Mouse (Mus musculus) neural tube, embryonic 15.5 days (tissue): ENCODE measurements around the gene Bend6. TPM values are rescaled to one million over a fixed set of nuclear protein-coding genes. Genes with fewer than 3 reads are reported as not detected.

ENCODE experiments used
- ATAC-seq: fragments of 200-750 bp; cut with Nextera tagmentation; 2 replicates; pipeline ENCODE4 v1.8.0; 2017; ENCODE audit warnings: mild to moderate bottlenecking, moderate TSS enrichment, moderate library complexity; ENCODE audit not compliant: low FRiP score
- H3K27ac ChIP-seq: fragments of 300-500 bp; sonication (generic); replicated peaks from 2 replicates; pipeline ENCODE4 v1.5.1; 2015; ENCODE audit warnings: mild to moderate bottlenecking, inconsistent platforms
- H3K27me3 ChIP-seq: fragments of 300-500 bp; sonication (generic); replicated peaks from 2 replicates; pipeline ENCODE4 v1.6.1; 2015; ENCODE audit warnings: inconsistent platforms
- H3K36me3 ChIP-seq: fragments of 300-500 bp; sonication (generic); 2 replicates; pipeline ENCODE4 v1.6.1; 2015; ENCODE audit warnings: inconsistent platforms
- H3K4me1 ChIP-seq: fragments of 300-500 bp; sonication (generic); 2 replicates; pipeline ENCODE4 v1.6.1; 2015; ENCODE audit warnings: inconsistent platforms
- H3K4me2 ChIP-seq: fragments of 300-500 bp; sonication (generic); 2 replicates; pipeline ENCODE4 v1.6.1; 2015; ENCODE audit warnings: inconsistent platforms, mild to moderate bottlenecking, moderate library complexity
- H3K4me3 ChIP-seq: fragments of 300-500 bp; sonication (generic); replicated peaks from 2 replicates; pipeline ENCODE4 v1.5.1; 2015; ENCODE audit warnings: mild to moderate bottlenecking, inconsistent platforms
- H3K9ac ChIP-seq: fragments of 300-500 bp; sonication (generic); replicated peaks from 2 replicates; pipeline ENCODE4 v1.6.1; 2015; ENCODE audit warnings: mild to moderate bottlenecking, inconsistent platforms
- H3K9me3 ChIP-seq: fragments of 300-500 bp; sonication (generic); replicated peaks from 2 replicates; pipeline ENCODE4 v1.6.1; 2016; ENCODE audit warnings: inconsistent platforms
- WGBS: fragments of 180-500 bp; shearing (Covaris S2); methylation state at CpG from one replicate; pipeline ENCODE4 v1.1.7; 2015; ENCODE audit warnings: mixed read lengths; 5-methylcytosine and 5-hydroxymethylcytosine counted together
- polyA plus RNA-seq: library from polyadenylated mRNA; unstranded; fragments of >200 nt; fragmentation: Nextera tagmentation; extraction: Ambion mirVana; gene quantifications from 2 replicates; pipeline ENCODE4 v1.2.1, GENCODE M21; 2015

Gene Bend6
- polyA plus RNA-seq, 1 experiment from 2014 or later = 71.6 TPM

DNA sequence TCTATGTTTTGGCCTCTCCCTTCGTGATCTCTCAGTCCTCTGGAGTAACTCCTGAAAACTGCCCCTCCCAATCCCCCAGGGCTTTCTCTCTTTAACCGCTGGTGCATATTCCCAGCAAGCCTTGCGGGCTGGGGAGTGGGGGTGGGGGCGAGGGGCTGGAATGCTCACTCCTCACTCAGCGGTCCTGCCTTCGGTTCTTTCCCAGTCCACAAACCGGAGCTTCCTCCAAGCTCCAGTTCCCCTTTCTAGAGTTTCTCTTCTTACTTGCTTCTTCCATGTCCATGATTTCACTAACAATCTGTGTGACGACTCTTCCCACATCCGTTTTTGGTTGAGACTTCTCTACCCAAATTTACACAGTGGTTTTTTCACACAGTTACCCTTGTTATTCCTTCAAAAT, 4.0 kb downstream of the Bend6 start:
- WGBS = 36% methylated on average over 9 of the region's 9 CpGs
- peak overlapping the region; percentile 3; the same call in 1 of the 2 replicates for H3K4me2 ChIP-seq
- H3K27me3 ChIP-seq = no peaks in the 10 kb centered on the region
- no peak overlapping the region for H3K27ac ChIP-seq
- H3K9me3 ChIP-seq = no peaks in the 10 kb centered on the region
- no peak for ATAC-seq
- H3K4me3 ChIP-seq = no peak overlapping the region
- no peak overlapping the region for H3K9ac ChIP-seq
- H3K36me3 ChIP-seq = 0 out of 2 replicates have a peak, but pooled peaks cover 5% of the 10 kb centered on the region
- H3K4me1 ChIP-seq = peaks cover 13% of the 10 kb centered on the region

DNA sequence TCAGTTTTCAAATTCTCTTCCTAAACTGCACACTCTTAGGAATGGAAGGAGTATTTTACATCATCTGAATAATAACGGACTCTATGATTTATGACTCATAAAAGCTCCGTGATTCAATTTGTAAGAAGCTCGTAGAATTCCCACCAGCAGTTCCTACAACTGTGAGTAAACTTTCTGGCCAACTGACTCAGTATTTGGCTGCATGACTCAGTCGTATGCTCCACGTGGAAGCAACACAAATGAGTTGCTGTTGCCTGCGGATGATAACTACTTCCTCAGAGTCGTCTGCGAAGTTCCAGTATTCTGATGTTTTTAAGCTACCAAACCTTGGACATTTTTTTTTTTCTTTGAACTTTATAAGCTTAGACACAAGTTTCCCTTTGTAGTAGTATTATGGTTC, 7.4 kb downstream of the Bend6 start:
- Histone ChIP-seq H3K4me1 (no peaks in the 10 kb centered on the region), H3K27me3 (no peaks in the 10 kb centered on the region), H3K9me3 (no peaks in the 10 kb centered on the region), H3K9ac (no peak overlapping the region), H3K4me3 (no peak overlapping the region), H3K27ac (no peak overlapping the region), H3K36me3 (0 out of 2 replicates have a peak, but pooled peaks cover 5% of the 10 kb centered on the region), H3K4me2 (no peak overlapping the region)
- ATAC-seq = no peak
- 85% methylated on average over 8 of the region's 8 CpGs for WGBS

DNA sequence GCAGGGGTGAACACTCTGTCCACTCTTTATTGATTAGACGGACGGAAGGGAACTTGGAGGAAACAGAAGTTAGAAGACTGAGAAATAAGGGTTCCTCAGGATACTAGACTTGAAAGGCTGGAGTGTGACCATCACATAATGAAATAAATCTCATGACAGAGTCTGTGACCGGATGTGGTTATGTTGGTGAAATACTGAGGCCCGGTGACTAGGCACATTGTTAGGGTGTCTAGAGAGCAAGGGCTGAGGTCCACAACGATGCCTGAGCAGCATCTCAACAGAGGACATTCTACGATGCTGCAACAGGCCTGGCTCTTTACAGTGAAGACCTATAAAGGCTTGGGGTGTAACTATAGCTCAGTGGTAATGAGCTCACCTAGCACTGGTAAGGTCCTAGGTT, 9.2 kb downstream of the Bend6 start:
- H3K9ac ChIP-seq = no peak overlapping the region
- H3K4me2 ChIP-seq = no peak overlapping the region
- H3K4me1 ChIP-seq = no peaks in the 10 kb centered on the region
- WGBS = 93% methylated on average over 6 of the region's 6 CpGs
- H3K27ac ChIP-seq = no peak overlapping the region
- 0 out of 2 replicates have a peak, but pooled peaks cover 5% of the 10 kb centered on the region for H3K36me3 ChIP-seq
- ATAC-seq = no peak
- H3K9me3 ChIP-seq = no peaks in the 10 kb centered on the region
- H3K4me3 ChIP-seq = no peak overlapping the region
- no peaks in the 10 kb centered on the region for H3K27me3 ChIP-seq

DNA sequence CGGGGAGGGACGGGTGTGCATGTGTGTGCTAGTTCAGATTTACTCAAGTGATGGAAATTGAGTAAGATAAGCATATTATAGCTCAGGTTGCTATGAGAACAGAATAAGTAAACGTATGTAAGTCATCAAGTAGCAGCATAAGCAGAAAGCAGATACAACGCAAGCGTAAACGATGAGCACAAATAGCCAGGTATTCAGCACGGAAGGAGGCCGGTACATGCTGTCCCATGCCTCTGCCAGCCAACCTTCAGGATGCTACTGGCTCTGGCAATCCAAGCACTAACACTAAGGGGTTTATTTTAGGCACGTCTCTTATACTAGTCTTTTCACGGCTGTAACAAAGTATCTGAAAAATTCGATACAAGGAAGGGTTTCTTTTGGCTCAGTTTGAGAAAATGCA, 10.2 kb downstream of the Bend6 start:
- Histone ChIP-seq H3K4me2 (no peak overlapping the region), H3K36me3 (0 out of 2 replicates have a peak, but pooled peaks cover 2% of the 10 kb centered on the region), H3K9ac (no peak overlapping the region), H3K4me1 (no peaks in the 10 kb centered on the region), H3K27ac (no peak overlapping the region), H3K9me3 (no peaks in the 10 kb centered on the region), H3K4me3 (no peak overlapping the region), H3K27me3 (no peaks in the 10 kb centered on the region)
- no peak for ATAC-seq
- 90% methylated on average over 11 of the region's 11 CpGs for WGBS

DNA sequence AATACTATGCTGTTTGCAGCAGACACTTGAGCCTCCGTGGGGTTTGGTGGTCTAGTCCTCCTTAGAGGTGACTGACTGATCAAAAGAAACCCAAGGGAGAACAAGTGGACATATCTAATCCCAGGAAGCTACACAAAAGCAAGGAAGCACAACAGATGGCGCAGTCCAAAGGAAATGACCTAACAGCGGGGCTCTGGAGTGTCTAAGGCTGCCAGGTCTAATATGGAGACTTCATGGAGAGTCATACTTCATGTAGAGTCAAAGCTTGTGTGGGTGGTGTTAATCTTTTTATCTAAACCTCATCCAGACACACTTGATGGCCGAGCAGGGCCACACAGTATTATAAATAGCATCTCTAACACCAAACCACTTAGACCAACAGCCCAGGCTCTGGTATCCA, 10.9 kb downstream of the Bend6 start:
- no peaks in the 10 kb centered on the region for H3K4me1 ChIP-seq
- H3K4me2 ChIP-seq = no peak overlapping the region
- no peak overlapping the region for H3K9ac ChIP-seq
- H3K9me3 ChIP-seq = no peaks in the 10 kb centered on the region
- H3K36me3 ChIP-seq = no peaks in the 10 kb centered on the region
- no peak for ATAC-seq
- WGBS = 88% methylated on average over 4 of the region's 4 CpGs
- no peaks in the 10 kb centered on the region for H3K27me3 ChIP-seq
- no peak overlapping the region for H3K4me3 ChIP-seq
- H3K27ac ChIP-seq = no peak overlapping the region

DNA sequence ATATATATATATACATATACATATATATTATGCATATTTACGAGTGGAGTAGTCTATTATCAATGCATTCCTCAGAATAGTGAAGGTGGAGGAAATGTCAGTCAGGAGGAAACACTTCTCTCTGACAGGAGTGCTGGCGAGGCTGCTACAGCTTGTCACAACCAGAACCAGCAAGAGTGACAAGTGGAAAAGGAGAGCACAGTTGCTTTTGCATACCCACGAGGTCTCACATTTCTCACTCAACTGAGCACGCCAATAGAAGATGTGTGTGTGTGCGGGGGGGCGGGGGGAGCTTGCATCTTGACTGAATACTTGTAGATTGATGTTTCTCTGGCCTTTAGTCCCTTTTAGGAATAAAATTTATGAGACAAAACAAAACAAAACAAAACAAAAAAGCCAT, 11.5 kb downstream of the Bend6 start:
- H3K4me1 ChIP-seq = no peaks in the 10 kb centered on the region
- H3K9ac ChIP-seq = no peak overlapping the region
- no peaks in the 10 kb centered on the region for H3K9me3 ChIP-seq
- H3K4me3 ChIP-seq = no peak overlapping the region
- no peak for ATAC-seq
- 76% methylated on average over 6 of the region's 6 CpGs for WGBS
- no peaks in the 10 kb centered on the region for H3K36me3 ChIP-seq
- H3K27me3 ChIP-seq = no peaks in the 10 kb centered on the region
- H3K4me2 ChIP-seq = no peak overlapping the region
- no peak overlapping the region for H3K27ac ChIP-seq

DNA sequence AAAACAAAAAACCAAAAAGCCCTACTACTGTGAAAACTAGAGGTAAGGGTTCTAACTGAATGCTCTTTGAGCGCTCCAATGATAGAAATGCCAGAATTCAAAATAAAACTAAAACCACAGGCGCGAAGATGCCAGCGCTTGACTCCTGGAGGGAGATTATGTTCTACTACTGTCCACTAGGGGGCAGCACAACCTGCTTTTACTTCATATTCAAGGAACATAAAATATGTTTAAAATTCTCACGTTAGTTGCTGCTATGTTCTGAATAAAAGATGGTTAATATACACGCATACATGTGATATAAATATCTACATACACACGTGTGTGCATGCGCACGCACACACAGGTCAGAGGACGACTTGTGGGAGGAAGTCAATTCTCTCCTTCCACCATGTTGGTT, 14.8 kb downstream of the Bend6 start:
- no peak overlapping the region for H3K9ac ChIP-seq
- H3K36me3 ChIP-seq = no peaks in the 10 kb centered on the region
- no peaks in the 10 kb centered on the region for H3K27me3 ChIP-seq
- no peak for ATAC-seq
- WGBS = 66% methylated on average over 10 of the region's 10 CpGs
- H3K27ac ChIP-seq = no peak overlapping the region
- H3K4me3 ChIP-seq = no peak overlapping the region
- H3K9me3 ChIP-seq = no peaks in the 10 kb centered on the region
- no peak overlapping the region for H3K4me2 ChIP-seq
- no peaks in the 10 kb centered on the region for H3K4me1 ChIP-seq

DNA sequence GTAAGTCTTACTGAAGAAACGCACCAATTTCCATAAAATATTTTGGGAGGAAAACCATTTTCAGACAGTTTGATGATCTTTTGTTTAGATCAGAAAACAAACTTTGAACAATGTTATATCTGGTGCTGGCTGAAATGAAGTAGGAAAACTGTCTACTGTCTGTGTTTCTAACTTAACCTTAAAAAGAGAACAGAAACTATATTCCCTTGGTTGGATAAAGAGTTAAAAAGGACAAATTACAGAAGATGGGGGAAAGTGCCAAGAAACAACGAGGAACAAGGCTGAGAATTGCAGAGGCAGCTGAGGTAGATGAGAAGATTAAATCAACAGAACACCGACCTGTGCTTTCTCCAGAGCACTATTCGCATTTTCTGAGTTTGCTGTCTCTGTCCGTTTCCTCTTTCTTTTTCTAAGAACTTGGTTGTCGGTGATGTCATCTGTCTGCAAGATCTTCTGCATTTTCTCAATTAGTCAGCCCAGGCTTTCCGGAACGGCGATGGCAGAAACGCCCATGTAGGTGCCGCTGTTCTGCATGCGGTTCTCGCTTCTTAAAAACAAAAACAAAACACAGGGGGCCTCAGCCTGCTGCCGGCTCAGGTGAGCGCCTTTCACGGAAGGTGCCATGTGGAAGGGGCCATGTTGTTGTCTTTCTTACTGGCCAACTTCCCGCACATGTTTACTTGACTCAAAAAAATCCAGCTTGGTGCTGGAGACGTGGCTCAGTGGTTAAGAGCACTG, 24.3 kb downstream of the Bend6 start:
- Histone ChIP-seq H3K9ac (no peak overlapping the region), H3K4me2 (peak overlapping the region; percentile 39), H3K4me1 (no peaks in the 10 kb centered on the region), H3K27ac (no peak overlapping the region), H3K27me3 (no peaks in the 10 kb centered on the region), H3K36me3 (no peaks in the 10 kb centered on the region), H3K4me3 (no peak overlapping the region), H3K9me3 (no peaks in the 10 kb centered on the region)
- 28% methylated on average over 18 of the region's 18 CpGs for WGBS
- no peak for ATAC-seq

DNA sequence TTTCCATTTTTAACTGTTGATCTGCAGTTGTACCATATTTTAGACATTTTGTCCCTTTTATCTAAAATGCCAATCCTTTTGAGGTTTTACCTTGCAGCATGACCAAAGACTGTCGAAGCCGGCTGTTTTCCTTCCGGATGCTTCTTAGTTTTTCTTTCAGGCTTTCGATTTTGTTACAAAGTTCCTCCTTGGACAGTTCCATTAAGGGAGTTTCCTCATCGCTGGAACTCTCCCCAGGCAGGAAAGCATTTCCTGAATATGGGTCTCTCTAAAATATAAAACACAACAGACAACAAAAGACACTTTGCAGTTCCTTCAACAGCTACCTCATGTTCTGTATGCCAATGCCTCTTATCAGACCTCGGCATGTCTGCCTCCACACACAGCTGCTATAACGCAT, 29.4 kb downstream of the Bend6 start:
- no peak overlapping the region for H3K27ac ChIP-seq
- no peak for ATAC-seq
- no peak overlapping the region for H3K9ac ChIP-seq
- no peak overlapping the region for H3K4me3 ChIP-seq
- no peaks in the 10 kb centered on the region; the same call in 1 of the 2 replicates for H3K36me3 ChIP-seq
- no peak overlapping the region for H3K4me2 ChIP-seq
- WGBS = 89% methylated on average over 7 of the region's 7 CpGs
- no peaks in the 10 kb centered on the region for H3K4me1 ChIP-seq
- H3K9me3 ChIP-seq = no peaks in the 10 kb centered on the region
- H3K27me3 ChIP-seq = no peaks in the 10 kb centered on the region

DNA sequence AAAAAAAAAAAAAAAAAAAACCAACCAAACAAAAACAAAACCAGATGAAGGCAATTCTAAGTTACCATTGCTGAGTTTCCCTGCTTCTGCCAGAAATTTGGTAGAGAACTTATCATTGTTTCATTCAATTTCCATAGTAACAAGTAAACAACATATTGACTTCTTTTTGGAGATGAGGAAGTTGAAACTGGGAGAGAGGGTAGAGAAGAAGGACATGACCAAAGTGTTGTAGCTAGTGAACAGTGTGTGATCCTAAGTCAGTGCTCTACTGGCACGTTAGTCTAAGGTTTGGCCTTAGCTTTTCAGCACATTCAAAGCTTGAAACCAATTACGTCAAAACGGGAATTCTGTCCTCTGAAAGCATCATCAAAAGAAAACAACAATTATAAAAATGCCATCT, 31.2 kb downstream of the Bend6 start:
- Histone ChIP-seq H3K4me2 (no peak overlapping the region), H3K27me3 (no peaks in the 10 kb centered on the region), H3K36me3 (peaks cover 4% of the 10 kb centered on the region), H3K9me3 (no peaks in the 10 kb centered on the region), H3K27ac (no peak overlapping the region), H3K9ac (no peak overlapping the region), H3K4me3 (no peak overlapping the region), H3K4me1 (no peaks in the 10 kb centered on the region)
- no peak for ATAC-seq
- WGBS = 88% methylated on average over 3 of the region's 3 CpGs

DNA sequence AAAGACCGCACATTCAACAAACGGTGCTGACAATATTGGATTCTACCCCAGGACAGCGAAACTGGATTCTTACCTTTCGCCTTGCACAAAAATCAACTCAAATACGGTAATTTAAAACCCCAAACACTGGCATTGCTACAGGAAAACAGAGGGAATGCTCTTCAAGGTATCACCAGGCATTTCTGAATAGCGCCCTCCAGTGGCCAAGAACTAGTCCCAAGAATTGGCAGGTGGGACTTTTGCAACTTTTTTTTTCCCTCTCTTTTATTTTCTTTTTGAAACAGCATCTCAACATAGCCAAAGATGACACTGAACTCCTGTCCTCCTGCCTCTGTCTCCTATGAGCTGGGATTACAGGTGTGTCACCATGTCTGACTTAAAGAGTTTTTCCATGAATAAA, 31.9 kb downstream of the Bend6 start:
- 54% methylated on average over 6 of the region's 6 CpGs for WGBS

DNA sequence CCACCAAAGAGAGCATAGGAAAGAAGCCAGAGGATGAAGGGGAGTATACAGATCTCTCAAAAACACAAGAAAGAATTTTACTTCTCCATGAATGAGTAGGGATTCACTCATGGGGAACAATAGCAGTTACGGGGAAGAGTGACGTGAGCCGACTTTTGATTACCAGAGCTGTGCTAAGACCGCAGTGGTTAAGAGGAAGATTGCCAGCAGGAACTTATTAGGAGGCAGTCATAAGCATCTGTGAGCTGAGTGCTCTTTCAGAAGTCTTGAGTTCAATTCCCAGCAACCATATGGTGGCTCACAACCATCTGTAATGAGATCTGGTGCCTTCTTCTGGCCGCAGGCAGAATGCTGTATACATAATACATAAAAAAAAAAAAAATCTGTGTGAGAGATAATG, 34.1 kb downstream of the Bend6 start:
- ATAC-seq = no peak
- WGBS = 80% methylated on average over 5 of the region's 5 CpGs
- H3K36me3 ChIP-seq = peaks cover 4% of the 10 kb centered on the region

More for the DNA sequence above, 31.9 kb downstream of the Bend6 start:
- Histone ChIP-seq H3K36me3 (peaks cover 4% of the 10 kb centered on the region), H3K27me3 (no peaks in the 10 kb centered on the region), H3K4me3 (no peak overlapping the region), H3K9me3 (no peaks in the 10 kb centered on the region), H3K4me2 (no peak overlapping the region), H3K9ac (no peak overlapping the region), H3K4me1 (no peaks in the 10 kb centered on the region), H3K27ac (no peak overlapping the region)
- ATAC-seq = no peak

More for the DNA sequence above, 34.1 kb downstream of the Bend6 start:
- Histone ChIP-seq H3K9me3 (no peaks in the 10 kb centered on the region), H3K27me3 (no peaks in the 10 kb centered on the region), H3K9ac (no peak overlapping the region), H3K27ac (no peak overlapping the region), H3K4me1 (no peaks in the 10 kb centered on the region), H3K4me2 (no peak overlapping the region), H3K4me3 (no peak overlapping the region)
